Mouse (Mus musculus) cerebellum, adult 18-20 months (tissue): ENCODE results near the gene Gm49776.

Source experiments
- DNase-seq, 2 experiments: peaks; one replicate each; pipeline ENCODE4 v3.0.0; 2021

The Gm49776 gene

DNA sequence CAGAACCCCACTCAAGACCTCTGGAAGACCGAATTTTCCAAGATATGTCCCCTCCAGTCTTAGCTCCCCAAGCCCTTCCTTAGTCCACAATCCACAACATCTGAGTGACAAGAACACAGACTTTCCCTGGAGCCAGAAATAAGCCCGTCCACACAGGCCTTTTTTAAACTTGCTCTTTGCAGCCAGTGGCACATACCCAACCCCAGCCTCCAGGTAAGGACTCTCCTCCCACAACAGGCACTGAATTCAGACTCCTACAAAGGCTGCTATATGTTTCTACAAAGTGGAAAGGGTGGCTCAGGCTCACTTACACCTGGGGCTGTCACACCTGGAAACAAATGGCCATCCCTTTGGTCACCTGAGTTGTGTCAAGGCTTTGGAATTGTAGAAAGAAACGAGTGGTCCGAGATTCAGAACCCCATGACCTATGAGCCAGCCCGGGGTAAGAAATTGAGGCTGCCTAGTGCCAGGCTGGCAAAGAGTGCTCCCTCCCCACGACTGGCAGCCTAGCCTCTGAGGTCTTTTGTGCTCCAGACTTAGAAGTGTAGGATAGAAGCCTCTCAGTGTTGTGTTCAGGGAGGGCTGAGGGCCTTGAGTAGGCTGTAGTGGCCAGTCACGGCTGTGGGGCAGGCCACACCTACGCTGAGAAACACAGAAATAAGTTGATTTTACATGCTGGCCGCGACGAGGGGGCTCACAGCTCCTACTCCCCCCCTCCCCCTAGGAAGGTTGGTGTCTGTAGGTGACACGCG lies 24.0 kb downstream of the Gm49776 start:
- DNase-seq: no peak

DNA sequence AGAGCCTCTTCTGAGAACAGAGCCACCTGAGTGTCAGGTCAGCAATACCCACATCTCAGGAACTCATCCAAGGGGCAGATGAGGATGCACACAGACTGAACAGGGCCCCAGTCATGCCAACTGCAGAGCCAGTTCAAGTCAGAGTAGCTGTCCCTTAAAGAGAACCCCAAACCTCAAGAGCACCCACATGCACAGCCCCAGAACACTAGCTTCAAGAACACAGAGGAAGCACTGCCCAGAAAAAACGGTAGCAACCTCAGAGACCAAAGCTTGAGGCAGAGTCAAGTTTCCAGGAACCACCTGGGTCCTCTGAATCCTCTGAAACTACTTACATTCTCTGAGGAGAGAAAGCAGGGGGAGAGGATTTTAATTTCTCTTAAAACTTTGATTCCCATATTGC lies 24.7 kb downstream of the Gm49776 start:
- no peak for DNase-seq

DNA sequence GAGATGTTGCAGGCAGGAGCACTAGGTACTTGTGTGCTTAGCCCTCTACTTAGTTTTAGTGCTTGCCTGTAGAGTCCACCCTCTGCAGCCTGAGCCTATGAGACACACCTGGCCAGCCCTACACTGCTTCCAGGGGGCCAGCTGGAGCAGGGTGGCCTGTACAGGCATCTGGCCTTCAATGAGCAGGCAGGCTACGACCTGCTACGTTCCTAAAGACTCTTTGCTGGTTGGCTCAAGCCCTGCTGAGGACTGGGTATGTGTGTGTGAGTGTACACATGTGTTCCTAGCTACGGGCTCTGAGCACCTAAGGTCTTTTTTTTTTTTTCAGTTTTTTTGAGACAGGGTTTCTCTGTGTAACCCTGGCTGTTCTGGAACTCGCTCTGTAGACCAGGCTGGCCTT lies 26.7 kb downstream of the Gm49776 start:
- DNase-seq: no peak

- DNase-seq: no peak
Measured at GRCm38 (mm10) chr16:18231047-18231446, 27.1 kb downstream of the Gm49776 start.

GRCm38 (mm10) chr16:18230617-18231016 lies 27.5 kb downstream of the Gm49776 start:
- DNase-seq: peak in 1 of 2 experiments; percentile 30

GRCm38 (mm10) chr16:18229622-18230021 lies 28.5 kb downstream of the Gm49776 start:
- peak; percentile 70 to 79 for DNase-seq

DNA sequence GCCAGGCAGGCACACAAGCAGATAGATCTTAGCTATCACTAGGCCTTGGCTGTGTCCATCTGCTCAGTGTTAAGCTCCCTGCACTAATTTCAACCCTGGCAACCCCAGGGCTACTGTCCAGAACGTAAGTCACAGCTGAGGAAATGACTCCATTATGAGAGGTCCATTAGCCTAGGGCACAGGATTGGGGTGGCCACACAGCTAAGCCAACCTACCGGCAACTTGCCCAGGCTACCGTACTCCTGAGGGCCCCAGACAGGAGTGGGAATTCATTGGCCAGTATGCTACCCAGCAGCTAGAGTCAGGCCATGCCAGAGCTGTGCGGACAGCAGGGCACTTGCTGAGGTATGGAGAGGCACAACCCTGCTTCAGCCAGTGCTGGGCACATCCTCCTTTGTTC lies 29.3 kb downstream of the Gm49776 start:
- DNase-seq: peak; percentile 72 to 76

- DNase-seq: peak in 1 of 2 experiments; percentile 22
Measured at GRCm38 (mm10) chr16:18227897-18228422, 30.2 kb downstream of the Gm49776 start.

DNA sequence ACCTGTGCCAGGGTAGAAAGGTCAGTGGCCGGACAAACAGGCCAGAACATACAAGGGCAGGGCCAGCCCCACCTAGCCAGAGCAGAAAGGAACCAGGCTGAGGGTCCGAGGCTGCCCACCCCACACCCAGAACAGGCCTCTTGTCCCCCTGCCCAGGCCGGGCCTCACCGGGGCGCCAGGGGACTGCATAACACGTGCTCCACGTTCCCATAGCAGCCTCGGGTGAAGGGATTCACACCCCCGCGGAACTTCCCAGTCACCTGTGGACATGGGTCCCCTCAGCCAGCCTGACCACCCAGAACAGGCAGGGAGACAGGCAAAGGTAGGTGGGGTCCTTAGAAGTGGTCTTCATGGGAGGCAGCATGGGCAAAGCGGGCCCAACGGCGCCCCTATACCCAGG lies 30.9 kb downstream of the Gm49776 start:
- no peak for DNase-seq

DNA sequence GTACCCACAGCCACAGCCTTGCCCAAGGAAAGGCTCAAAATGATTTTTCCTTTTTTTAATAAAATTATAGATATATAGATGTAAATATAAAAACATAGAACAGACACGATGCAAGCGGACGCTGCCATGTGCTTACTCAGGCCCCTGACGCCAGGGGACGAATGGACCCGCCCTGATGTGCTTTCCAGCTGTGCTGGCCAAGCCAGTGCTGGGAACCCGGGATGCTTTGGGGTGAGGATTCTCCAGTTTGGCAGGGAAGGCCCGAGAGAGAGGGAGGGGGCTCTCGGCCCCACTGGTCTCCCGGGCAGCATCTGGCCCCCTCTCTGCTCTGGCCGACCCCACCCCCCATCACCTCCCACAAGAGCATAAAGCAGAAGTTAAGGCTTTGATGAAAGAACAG lies 35.9 kb downstream of the Gm49776 start:
- DNase-seq: no peak

- no peak for DNase-seq
Measured at GRCm38 (mm10) chr16:18221543-18221898, 36.6 kb downstream of the Gm49776 start.

GRCm38 (mm10) chr16:18220856-18221542 lies 37.1 kb downstream of the Gm49776 start:
- no peak for DNase-seq

DNA sequence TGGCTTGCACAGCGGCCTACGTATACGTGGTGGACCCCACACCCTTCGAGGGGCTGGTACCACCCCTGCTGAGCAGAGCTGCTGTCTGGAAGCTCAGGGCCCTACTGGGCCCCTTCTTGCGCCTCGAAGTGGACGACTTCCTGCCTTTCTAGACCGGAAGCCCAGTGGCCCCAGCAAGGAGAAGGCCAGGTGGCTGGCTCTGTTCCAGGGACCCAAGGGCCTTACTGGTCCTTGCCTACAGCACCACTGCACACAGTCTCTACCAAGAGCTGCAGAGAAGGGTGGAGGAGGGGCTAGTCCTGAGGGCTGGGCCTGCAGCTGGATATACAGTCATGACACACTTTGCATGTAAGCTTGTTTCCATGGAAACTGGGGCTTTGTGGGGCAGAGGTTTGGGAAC lies 38.1 kb downstream of the Gm49776 start:
- DNase-seq: no peak

DNA sequence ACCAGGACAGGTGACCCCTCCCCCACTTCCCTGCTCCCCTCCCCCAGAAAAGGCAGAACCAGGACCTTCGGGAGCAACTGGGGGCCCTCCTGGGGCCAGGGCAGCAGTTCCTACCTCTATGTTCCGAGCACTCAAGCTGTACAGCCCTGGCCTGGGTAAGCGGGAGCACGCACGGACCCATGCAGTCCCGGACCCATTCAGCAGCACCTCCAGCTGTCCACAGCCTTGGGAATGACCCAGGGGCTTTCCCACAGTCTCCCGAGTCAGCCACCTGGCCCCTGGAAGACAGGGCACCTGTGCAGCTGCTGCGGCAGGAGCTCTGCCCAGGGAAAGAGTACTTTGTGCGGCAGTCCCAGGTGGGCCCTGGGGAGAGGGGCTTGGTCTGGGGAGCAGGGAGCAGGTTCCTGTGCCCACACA lies 39.5 kb downstream of the Gm49776 start:
- DNase-seq: no peak

GRCm38 (mm10) chr16:18217579-18217978 lies 40.5 kb downstream of the Gm49776 start, which contains the start of gene Ccdc188:
Gene Ccdc188, plus strand, starts transcription at chr16:18217879.
- no peak for DNase-seq

DNA sequence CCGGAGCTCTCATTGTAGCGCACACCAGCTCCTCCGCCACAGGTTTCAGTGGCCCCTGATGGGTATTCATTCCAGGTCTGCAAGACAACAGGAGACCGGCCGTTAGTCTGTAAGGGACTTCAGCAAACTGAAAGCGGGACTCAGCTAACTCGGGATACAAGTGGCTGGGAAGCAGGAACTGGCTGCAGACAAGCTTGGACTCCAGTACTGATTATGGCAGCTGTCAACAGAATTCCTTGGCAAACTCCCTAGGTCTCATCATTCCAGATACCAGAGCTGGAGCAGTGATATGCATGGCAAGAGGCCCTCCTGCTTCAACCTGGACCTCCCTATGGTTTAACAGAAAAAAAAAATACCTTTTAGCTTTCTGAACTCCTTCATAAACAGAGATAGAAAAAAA lies 43.3 kb downstream of the Gm49776 start:
- no peak for DNase-seq

DNA sequence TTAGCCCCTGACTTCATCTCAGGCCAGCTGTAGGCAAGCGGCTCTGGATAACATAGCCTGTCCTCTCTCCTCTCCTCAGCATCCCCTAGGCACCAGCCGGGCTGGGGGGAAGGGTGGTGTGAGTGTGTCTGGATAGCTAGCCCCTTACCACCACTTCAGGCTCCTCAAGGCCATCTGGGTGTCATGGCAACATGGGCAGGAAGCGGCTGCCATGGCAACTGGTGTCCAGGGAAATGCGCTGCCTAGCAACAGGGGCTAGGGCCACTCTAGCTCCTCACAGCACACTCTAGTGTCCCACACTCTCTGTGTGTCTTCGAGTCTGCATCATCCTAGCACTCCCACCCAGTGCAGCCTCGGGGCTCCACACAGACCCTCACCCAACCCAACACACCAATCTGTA lies 44.4 kb downstream of the Gm49776 start:
- no peak for DNase-seq

DNA sequence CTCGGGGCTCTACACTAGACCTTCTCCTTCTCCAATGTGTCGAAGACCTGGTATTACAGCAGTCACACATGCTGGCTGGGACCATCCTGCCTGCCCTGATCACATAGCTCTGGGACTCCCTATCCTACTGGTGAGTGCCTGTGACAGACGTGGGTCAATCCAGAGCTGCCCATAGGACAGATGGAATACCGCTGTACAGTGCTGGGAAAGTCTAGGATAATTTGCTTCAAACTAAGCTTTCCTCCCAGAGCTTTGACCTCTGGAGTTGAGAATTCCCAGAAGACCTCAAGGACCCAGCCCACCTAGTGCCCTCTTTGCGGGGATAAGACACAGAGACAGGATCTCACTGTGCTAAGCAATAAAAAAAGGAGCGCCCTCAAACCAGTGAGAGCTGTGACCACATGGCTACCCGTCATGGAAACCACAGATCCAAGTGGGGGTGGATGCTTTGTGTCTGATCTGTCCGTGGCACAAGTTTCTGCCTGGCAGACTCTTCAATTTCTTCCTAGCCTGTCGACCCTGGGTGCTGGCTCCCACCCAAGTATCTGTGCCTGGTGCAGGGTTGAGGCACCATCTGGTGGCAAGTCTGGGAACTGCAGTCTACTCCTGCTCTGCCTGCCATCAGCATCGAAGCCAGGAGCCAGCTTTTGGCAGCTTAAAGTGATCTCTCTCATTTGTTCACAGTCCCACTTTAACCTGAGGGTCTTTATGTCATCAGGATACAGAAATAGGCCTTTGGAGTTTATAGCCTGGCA lies 46.5 kb downstream of the Gm49776 start:
- peak; percentile 85 to 96 for DNase-seq

- peak; percentile 83 to 85 for DNase-seq
Measured at GRCm38 (mm10) chr16:18210701-18211416, 47.3 kb downstream of the Gm49776 start.

DNA sequence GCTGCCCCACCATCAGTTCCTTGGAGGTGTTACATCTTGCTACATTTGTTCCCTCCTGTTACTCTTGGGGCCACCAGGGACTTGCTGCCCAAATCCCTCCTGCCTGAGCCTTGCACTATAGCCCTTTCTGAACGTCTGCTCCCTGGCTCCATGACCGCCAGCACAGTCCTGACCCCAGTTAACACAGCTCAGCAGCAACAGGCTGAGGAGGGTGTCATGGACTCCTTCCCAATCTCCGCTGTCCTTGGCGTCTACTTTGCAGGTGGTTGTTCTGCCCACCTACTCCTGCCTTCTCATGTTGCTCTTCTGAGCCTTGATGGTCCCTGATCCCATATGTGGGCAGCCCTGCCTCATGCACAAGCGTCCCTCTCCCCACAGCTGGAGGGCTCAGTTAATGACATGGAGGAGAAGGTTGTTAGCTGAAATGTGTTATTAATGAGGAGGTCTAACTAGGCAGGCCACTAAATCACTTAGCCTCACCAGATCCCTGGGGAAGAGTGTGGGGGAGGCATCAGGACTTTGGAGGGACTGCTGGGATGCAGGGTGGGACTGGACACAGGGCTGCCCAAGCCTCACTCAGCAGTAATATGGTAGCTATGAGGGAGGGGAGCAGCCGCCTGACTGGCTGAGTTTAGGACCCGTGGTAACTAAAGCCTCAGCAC lies 54.6 kb downstream of the Gm49776 start:
- no peak for DNase-seq

DNA sequence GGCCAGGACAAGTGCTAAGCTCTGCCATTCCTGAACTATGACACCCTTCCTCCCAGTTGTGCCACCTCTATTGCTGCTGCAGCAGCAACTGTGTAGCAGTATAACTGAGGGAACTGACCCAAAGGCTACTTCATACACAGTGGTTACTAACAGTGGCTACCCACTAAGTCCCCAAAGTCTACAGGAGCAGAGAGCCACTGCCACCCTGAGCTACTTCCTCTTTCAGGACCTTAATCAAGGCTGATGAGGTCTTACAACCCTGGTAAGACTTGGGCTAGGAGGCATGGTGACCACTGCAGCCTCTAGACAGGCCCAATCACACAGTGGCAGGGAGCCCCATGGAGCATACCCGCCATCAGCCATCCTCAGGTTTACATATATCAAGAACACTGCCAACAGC lies 56.1 kb downstream of the Gm49776 start:
- no peak for DNase-seq

DNA sequence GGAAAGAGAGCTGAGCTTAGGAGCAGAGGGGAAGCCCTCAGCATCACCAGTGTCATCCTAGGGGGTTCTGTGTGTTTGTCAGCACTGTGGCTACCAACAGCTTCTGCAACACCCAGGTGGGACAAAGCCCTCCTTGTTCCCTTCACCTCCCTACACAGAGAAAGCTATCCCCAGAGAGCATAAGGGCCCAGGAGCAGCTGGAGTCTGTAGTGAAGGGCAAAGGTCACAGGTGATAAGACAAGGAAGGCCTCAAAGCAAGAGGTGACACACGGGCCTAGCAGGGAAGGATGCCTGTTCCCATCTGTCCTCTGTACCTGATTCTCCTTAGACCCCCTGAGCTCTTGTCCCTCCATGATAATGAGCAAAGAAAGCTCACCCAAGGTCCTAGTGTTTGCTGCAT lies 56.5 kb downstream of the Gm49776 start:
- no peak for DNase-seq
